Mouse (Mus musculus) megakaryocyte-erythroid progenitor cell, adult 5 weeks (primary cell): Measurements from ENCODE around the gene Tnfrsf8. TPM values are rescaled to one million over a fixed set of nuclear protein-coding genes. Genes with fewer than 3 reads are reported as not detected.

Experiments
- polyA plus RNA-seq: library from polyadenylated mRNA; stranded (reverse); fragments of >175 nt; gene quantifications from 2 replicates; pipeline ENCODE4 v1.2.3, GENCODE M21; 2012

The Tnfrsf8 gene
- polyA plus RNA-seq, result 0.17 and 0.23 TPM in 2 replicates

GRCm38 (mm10) chr4:145314836-145315467 is at the start of gene Tnfrsf8:
TSS of gene Tnfrsf8 (minus strand) at chr4:145315164.

GRCm38 (mm10) chr4:145246173-145247011 is 68.6 kb downstream of the Tnfrsf8 start, which contains the start of gene Tnfrsf1b:
TSS of gene Tnfrsf1b (minus strand) at chr4:145246870.

Other genes starting within 250 kb of the Tnfrsf8 start
- 10.6 and 16.2 TPM in 2 replicates for gene Vps13d, start 120.2 kb downstream of the Tnfrsf8 start, polyA plus RNA-seq
- gene Tnfrsf1b, start 68.3 kb downstream of the Tnfrsf8 start, polyA plus RNA-seq, result 50.7 and 73.1 TPM in 2 replicates
- not detected in 2 replicates for gene Zfp990, start 195.6 kb upstream of the Tnfrsf8 start, polyA plus RNA-seq